Mouse (Mus musculus): ENCODE measurements around the gene Lpar6.

Gene Lpar6

DNA sequence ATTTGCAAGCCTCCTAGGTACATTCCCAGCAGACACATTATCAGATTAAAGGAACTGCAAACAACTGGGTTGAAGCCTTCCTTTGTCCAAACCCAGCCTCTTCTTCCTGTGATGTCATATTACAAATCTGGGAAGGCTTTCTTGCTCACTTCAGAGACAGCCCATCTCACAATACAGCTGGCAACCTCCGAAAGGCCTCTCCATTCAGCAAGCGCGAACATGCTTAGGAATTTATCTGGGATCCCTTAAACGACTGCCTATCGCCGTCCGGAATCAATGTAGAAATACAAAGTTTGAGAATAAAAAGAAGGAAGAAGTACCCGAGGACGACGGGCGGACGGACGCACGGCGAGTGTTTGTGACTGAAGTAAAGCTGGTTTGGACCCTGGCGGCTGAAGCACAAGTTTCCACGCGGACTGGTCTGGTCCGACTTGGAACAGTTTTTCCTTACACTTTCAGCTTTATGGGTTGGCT, at the start of gene Lpar6:
Lpar6 (plus strand) TSS at position 48 of the 474 bp plus-strand sequence.
- DNase-seq (ENCODE audit: low spot score), result peak; percentile 59

DNA sequence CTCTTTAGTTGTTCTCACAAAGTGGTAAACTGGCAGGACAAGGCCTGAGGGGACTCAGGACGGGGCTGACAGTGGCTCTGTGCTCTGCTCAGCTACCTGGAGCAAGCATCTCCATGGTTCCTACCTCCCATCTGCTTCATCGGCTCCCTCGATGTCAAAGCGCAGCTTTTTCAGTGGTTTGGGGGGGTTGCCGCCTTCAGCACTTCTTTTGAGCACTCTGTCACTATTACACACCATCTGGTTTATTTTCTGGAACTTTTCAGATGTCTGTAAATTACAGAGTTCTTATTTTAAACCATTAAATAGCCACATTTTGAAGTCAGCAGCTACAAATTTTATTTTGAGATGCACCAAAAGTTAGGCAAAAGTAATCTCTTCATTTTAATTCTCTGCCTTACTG, 38.6 kb upstream of the Lpar6 start:
- no peak for DNase-seq (ENCODE audit: low spot score)

DNA sequence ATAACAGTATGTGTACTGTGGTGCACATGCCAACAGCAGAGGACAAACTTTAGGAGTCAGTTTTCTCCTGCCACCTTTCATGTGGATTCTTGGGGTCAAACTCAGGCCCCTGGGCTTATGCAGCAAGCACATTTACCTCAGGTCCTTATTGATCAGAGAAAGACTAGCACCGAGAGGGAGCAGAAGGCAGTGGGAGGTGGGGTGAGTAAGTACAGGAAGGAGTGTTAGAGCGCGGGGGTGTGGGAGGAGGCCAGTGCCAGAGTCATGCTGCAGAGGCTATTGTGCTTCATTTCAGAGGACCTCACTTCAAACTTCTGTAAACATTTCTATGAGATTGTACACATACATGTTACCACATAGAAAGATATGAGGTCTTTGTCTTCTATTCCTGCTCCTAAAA, 36.2 kb upstream of the Lpar6 start:
- no peak for DNase-seq (ENCODE audit: low spot score)

DNA sequence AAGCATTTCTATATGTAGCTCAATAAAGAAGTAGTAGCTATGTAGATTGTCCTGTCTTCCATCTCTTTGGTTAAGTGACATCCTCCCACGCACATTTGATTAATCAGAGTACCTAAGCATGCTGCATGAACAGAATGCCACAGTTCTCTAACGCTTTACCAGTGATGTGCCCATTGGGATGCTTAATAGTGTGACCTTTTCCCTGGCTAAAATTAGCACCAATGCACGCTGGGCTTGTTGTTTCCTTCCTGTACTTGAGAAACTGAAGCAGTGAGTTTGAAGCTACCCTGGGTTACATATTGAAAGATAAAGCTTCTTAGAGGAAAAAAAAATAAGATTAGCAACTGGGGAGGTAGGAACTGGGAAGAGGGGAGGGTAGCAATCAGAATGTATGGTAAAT, 33.7 kb upstream of the Lpar6 start:
- DNase-seq (ENCODE audit: low spot score), result no peak

DNA sequence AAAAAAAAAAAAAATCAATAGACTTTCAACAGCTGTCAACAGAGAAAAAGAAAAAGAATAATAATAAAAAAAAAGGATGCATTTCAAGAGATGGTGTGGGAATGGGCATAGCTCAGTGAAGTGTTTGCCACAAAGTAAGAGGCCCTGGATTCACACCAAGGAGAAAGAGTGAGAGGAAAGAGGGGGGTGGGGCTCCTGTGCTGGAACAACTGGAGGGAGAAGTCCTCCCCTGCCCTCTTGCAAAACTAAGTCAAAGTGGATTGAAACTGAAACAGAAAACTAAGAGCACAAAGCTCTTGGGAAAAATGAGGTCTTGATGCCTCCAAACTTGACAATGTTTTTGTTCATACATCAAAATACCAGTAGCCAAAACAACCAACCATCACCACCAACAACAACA, 28.4 kb upstream of the Lpar6 start:
- DNase-seq (ENCODE audit: low spot score), result peak; percentile 12

DNA sequence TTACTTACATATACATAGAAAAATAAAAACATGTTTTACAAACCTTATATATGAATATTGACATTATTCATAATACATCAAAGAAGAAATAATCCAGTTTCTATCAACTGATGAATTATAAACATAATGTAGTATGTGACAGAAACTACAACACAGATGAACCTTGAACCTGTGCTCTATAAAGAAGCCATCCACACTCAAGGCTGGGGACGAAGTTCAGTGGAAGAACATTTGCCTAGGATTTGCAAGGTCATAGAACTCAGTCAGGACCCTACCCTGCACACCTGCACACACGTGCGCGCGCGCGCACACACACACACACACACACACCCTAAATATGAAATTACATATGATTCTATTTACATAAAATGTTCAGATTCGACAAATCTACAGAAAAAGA, 27.5 kb upstream of the Lpar6 start:
- no peak for DNase-seq (ENCODE audit: low spot score)

DNA sequence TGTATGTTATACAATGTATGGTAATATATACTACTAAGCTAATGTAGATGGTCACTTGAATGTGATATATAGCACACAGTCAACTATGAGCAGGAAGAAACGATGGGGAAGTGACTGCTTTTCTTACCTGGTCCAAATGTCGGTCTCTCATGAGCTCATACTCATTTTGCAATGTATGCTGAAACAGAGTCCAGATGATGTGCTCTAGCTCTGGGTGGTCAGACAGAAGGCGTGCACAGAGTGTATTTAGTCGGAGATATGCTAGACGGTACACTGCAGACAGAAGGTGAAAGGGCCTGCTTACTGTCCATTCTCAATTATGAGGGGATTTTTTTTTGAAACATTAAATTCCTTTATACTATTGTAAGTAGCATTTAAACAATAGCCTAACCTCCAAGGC, 26.2 kb upstream of the Lpar6 start:
- DNase-seq (ENCODE audit: low spot score), result no peak

DNA sequence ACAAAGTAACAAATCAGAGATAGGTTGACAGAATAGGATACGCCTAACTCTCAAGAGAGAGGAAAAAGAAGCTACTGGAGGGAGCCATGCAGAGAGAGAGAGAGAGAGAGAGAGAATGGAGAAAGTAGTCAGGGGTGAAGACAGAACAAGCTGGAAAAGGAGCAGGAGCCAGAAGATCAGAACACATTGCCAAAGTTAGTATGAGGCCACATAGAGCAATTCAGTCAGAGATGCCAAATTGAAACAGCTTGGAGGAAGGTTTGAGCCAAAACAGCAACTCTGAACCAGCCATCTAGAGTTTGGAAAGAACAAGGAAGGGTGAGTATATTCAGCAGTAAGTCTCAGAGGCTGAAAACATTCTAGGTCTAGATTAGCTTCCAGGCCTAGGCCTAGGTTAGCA, 20.6 kb upstream of the Lpar6 start:
- no peak for DNase-seq (ENCODE audit: low spot score)

DNA sequence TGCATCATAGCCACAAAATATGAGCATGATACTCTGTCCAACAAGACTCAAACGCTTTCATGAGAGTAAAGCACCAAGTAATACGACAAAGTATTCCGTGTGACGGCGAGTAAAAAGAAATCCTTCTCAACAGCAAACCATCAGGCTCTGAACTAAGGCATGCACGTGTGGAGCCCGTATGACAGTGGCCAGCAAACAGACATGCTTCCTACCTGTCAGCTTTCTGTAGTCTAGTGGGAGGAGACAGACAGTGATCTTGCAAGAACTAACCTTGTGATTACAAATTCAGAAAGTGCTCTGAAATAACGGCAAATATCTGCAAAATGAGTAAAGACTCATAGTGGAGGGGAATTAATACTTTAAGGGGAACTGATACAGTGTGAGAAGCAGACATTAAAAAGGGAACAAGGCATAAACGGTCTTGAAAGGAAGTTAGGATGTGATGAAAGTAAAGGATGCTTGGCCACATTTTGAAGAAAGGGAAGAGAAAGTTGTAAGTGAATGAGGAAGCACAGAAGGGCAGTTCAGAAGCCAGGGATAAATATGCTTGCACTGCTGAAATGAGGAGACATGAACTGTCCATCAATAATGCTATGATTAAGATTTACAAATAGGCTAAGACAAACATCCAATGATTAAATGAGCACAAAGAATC, 15.3 kb upstream of the Lpar6 start:
- no peak for DNase-seq (ENCODE audit: low spot score)

DNA sequence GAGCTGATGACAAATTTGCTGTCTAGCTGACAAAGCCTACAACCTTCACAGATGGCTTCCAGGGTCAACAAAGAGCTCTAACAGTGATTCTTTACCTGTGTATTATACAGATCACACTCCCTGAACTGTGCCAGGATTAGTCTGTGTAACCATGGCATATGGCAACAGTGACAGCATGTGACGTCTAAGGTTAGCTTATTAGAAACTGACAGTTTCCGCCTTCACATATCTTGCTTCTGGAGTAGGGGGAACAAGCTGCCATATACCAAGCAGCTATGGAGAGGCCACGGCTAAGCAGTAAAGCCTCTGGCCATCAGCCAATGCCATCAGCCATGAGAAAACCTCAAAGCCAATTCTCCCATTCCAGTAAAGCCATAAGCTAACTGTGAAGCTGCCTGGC, 11.3 kb upstream of the Lpar6 start:
- no peak for DNase-seq (ENCODE audit: low spot score)

DNA sequence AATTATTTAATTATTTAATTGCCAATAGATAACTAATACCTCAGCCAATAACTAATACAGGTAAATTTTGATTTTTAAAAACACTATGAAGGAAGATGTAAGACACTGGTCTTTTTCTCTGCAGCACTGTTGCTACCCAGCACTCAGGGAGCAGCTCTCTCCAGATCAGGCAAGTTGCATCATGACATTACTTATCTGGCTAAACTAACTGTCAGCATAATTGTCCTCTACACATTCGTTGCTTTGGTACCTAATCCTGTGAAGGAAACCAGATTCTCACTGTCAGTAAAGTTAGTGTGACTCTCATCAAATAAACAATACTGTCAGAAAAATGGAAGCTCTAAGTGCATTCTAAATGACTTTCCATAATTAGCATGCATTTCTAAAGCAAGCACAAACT, 10.8 kb upstream of the Lpar6 start:
- DNase-seq (ENCODE audit: low spot score), result no peak

DNA sequence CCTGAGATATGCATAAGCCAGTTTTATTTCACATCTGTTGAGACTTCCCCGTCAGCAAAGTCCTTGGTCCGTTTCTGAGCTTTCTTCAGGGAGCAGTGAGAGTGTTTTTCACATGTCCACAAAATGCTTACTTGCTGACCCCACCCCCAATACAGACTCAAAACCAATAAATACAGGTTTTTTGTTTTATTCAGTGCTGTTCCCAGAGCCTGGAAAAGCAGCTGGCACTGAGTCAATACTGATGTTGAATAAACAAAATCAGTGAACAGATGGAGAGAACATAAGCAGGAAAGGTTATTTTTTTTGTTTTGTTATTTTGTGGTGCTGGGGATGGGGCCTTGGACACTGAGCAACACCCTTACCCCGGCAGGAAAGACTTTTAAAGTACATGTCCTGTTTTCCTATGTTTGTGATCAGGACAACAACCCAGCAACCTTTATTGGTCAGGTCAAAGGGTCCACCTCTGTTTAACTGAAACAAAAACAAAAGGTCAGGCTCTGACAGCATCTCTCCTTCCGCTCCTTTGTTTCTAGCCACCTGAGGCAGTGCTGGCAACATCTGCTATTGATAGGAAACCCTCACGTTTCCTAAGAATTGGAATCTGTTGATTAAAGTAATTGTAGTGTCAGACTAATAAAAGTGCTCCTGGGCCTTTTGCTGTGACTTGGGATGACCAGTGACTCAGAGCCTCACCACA, 6.3 kb upstream of the Lpar6 start:
- DNase-seq (ENCODE audit: low spot score), result no peak

DNA sequence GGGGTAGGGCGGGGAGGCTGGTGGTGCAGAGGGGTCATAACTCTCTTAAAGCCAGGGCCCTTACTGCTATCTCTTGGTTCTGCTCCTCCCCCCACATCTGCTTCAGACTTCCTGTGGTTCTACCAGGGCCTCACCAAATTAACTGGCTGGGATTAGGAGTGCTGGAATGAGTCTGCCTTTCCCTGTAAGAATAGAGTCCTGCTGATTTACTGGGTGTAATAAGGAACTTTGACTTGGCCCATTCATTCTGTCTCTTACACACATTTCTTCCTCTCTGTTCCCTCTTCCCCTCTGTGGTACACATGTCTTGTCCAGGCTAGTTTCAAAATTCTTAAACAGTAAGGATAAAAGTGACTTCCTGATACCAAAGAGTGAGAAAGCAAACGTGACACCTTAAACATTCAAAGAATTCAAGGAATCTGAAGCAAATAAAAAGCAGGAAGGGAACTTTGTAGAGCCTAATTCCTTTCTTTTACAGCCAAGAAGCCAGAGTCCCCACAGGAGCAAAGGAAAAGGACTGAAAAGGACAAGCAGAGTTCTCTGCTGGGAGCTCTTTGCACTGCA, 3.1 kb upstream of the Lpar6 start:
- no peak for DNase-seq (ENCODE audit: low spot score)

DNA sequence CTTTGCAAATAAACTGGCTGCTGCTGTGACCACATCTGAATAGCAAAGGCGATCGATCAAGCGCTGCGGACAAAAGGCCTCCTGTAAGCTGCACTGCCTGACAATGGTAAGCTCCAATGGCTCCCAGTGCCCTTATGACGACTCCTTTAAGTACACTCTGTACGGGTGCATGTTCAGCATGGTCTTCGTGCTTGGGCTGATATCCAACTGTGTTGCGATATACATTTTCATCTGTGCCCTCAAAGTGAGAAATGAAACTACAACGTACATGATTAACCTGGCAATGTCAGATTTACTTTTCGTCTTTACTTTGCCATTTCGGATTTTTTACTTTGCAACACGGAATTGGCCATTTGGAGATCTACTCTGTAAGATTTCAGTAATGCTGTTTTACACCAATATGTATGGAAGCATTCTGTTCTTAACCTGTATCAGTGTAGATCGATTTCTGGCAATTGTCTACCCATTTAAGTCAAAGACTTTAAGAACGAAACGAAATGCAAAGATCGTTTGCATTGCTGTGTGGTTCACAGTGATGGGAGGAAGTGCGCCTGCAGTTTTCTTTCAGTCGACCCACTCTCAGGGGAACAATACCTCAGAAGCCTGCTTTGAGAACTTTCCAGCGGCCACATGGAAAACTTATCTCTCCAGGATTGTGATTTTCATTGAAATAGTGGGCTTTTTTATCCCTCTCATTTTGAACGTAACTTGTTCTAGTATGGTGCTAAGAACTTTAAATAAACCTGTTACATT, 979 bp downstream of the Lpar6 start:
- peak; percentile 33 for DNase-seq (ENCODE audit: low spot score)

DNA sequence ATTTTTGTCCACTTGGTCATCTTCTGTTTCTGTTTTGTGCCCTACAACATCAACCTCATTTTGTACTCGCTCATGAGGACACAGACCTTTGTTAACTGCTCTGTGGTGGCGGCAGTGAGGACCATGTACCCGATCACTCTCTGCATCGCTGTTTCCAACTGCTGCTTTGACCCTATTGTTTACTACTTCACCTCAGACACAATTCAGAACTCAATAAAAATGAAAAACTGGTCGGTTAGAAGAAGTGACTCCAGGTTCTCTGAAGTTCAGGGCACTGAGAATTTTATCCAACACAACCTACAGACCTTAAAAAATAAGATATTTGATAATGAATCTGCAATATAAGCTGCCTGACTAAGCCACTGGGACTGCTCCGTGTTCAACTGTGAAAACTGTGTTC, 1.6 kb downstream of the Lpar6 start:
- no peak for DNase-seq (ENCODE audit: low spot score)

DNA sequence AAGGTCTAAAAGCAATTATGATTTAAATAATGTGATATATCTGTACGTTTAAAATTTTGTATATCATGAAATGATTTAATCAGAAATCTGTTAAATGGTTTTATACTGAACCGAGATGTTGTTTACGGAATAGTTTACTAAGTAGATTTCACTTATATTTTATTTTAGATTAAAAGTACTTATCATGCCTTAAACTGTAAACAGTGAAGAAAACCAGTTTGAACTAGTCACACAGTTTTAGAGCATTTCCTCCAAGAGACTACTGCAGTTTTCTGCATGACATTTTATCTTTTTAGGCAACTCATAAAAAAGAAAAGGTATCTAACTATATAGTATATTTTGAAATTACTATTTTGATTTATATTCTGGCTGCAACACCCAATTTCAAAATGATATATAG, 2.2 kb downstream of the Lpar6 start:
- no peak for DNase-seq (ENCODE audit: low spot score)

DNA sequence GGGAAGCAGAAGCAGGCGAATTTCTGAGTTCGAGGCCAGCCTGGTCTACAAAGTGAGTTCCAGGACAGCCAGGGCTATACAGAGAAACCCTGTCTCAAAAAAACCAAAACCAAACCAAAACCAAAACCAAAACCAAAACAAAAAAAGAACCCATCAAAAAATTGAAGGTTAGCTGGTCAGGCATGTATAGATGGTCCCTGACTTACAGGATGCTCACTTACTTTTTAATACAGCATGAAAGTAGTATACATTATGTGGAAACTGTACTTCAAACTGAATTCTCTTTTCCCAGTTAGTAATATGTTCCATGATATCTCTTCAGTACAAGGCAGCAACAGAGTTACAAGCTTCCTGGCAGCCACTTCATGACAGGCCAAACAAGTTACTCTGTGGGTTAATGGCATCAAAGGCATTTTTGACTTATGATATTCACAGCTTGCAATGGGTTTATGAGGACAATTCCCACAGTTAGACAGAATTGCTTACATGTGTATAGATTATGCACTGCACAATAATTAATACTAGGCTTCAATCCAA, 6.4 kb downstream of the Lpar6 start:
- DNase-seq (ENCODE audit: low spot score), result no peak

DNA sequence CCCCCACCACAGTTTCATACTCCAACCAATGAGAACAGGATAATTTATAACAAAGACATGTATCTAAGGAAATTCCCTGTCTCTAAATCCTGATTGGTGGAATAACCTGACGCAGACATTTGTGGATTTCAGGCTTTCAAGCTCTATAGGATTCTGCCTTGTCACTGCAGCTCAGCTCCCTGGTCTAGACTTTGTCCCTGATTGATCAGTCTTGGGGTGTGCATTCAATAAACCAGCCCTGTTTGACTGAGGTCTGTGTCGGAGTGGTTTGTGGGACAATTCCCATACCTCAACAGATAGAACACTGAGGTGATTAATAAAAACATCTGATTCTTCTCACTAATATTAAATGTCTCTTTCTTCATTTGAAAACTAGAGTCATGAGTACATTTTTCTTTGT, 12.4 kb downstream of the Lpar6 start:
- no peak for DNase-seq (ENCODE audit: low spot score)

DNA sequence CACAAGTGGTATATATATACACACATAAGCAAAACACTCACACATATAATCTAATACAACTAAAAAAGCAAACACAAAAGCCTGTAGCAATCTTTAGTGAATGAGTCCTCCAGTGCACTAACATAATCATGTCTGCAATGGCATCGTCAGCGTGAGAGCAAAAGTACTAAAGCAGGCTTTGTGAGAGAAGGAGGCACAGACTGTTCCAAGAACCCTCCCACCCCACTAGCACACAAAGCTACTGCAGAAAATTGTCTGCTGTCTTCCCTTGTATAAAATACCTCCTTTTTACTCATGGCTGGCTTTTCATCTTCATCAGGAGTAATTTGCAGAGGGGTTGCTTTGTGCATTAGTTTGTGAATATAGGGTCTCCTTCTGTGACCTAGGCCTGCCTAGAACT, 14.6 kb downstream of the Lpar6 start:
- DNase-seq (ENCODE audit: low spot score), result no peak

DNA sequence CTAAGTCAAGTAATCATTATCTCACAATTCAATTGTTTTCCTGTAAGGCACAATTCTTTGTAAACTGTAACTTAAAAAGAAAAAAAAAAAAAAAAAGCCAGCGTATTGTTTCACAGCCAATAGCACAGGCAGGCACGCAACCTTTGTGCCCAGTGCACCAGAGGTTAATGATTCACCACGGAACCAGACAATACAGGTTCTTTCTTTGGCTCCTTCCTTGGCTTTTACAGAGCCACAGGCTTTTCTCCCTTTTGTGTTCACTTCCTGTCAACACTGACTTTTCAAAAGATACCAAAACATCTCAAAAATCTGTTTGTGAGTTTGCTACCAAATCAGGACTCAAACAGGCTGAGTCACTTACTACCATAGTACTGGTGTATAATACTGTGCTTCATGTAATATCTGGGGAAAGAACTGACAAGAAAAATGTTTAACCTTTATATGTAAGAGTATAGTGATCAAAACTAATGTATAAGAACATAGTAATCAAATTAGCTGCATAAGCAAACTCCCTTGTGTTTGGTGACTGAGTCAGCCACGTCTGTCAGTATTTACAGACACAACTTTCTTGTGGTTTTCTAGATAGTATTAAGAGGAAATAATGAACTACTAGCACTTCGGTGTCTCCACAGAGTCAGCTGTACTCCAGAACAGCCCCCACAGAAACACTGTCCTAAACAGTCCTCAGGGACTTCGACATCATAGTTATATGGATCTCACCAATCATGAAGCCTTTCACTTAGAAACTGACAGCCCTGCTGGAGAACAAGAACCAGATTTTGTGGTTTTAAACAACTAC, 16.0 kb downstream of the Lpar6 start:
- DNase-seq (ENCODE audit: low spot score), result no peak

DNA sequence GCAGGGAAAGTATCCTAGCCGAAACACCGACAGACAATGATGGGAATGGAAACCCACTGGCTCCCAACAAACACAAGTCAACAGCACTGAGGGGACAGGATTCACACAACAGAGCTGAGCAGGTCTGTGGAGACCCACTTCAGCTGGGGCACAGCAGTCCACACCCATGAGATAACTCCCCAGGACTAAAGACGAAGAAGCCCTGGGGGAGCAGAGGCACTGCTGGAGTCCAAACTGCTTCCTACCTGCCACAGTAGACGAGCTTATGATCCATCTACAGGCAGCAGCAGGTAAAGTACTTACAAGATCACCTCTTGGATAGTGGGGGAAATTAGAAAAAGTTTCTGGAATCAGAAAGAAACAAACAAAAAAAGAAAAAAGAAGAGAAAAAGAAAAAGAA, 16.7 kb downstream of the Lpar6 start:
- no peak for DNase-seq (ENCODE audit: low spot score)
